Mouse (Mus musculus): Measurements from ENCODE around the gene Plcb1.

DNA sequence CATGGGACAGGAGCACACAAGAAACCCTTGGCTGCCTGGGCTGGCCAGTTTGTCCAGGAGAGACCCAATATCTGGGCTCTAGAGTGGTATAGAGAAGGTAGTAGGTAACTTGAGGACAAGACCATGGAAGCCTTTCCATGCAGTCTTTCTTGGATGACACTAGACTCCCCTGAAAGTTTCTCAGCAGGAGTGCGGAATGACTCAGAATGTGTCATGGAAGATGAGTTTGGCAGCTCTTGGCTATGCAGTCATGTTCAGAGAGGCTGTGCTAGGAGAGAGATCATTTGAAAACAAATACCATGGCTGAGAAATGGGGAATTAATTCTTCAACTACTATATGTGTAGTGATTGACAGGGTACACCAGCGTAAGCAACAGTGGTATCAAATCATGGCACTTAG is 372.1 kb downstream of the Plcb1 start:
- TF ChIP-seq CTCF (IDR thresholded peaks at IDR 0.05; ENCODE audit: insufficient read depth, low read length) (no peak), POLR2A (IDR thresholded peaks at IDR 0.05; ENCODE audit: borderline replicate concordance, extremely low read depth, low read depth, low read length) (no peak)

Data from lung, adult 2 months (tissue).